Mouse (Mus musculus): Measurements from ENCODE around the gene Ngfr. TPM values are rescaled to one million over a fixed set of nuclear protein-coding genes. Genes with fewer than 3 reads are reported as not detected.

Gene Ngfr
- polyA plus RNA-seq, 1 experiment from 2014 or later, result 14.5 TPM

DNA sequence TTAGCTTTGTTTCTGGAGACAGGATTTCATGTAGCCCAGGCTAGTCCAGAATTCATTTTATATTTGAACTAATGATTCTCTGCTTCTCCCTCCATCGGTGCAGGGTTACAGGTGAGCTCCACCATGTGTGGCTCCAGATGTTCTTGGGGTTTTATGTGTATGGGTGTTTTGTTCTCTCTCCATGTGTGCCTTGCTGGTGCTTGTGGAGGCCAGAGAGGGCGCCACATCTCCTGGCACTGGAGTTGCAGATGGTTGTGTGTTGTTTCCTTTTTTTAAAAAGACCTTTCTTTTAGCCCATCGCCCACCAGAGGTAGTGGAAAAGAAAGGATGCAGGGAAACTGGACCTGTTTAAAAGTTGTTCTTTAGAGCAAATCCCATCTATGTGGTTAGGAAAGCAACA, 59.3 kb downstream of the Ngfr start:
- no peak overlapping the region for H3K9ac ChIP-seq
- H3K4me3 ChIP-seq (replicated peaks), result no peak overlapping the region
- no peak overlapping the region for H3K27ac ChIP-seq
- no peaks in the 10 kb centered on the region for H3K9me3 ChIP-seq
- H3K4me1 ChIP-seq (replicated peaks), result no peaks in the 10 kb centered on the region
- no peaks in the 10 kb centered on the region for H3K36me3 ChIP-seq
- peaks cover under 1% of the 10 kb centered on the region; the same call in 1 of the 2 replicates for H3K27me3 ChIP-seq (replicated peaks)
- WGBS, result 87% methylated on average over 3 of the region's 3 CpGs
- no peak for ATAC-seq
- H3K4me2 ChIP-seq (replicated peaks), result no peak overlapping the region

GRCm38 (mm10) chr11:95527307-95527706, 60.2 kb downstream of the Ngfr start:
- Histone ChIP-seq H3K9ac (no peak overlapping the region), H3K9me3 (no peaks in the 10 kb centered on the region), H3K27me3 (replicated peaks) (no peaks in the 10 kb centered on the region), H3K27ac (no peak overlapping the region), H3K4me3 (replicated peaks) (no peak overlapping the region), H3K4me1 (replicated peaks) (no peaks in the 10 kb centered on the region), H3K36me3 (no peaks in the 10 kb centered on the region), H3K4me2 (replicated peaks) (no peak overlapping the region)
- ATAC-seq, result no peak
- 82% methylated on average over 8 of the region's 8 CpGs for WGBS

DNA sequence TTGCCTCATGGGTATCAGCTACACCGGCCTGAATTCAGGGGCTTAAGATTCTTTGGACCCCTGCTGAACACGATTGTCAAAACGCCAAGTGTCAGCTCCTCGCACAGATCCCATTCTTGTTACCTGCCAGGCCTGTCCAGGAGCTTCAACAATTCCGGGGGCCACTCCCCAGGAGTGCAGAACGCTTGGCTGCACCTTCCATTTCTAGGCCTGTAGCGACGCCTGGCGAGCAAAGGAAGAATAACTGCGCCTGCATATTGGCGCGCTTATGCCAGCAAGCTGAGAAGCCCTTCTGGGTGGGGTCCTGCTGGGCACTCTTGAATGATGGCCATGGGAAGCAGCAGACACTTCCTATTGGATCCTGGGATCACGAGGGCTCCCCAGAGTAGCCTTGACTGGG, 66.0 kb downstream of the Ngfr start:
- no peaks in the 10 kb centered on the region for H3K9me3 ChIP-seq
- H3K9ac ChIP-seq, result peak overlapping the region; percentile 27; the same call in 1 of the 2 replicates
- peak; percentile 68 for ATAC-seq
- peak overlapping the region; percentile 54 for H3K4me2 ChIP-seq (replicated peaks)
- WGBS, result 2% methylated on average over 13 of the region's 13 CpGs
- H3K27ac ChIP-seq, result no peak overlapping the region
- peak overlapping the region; percentile 23; the same call in 1 of the 2 replicates for H3K4me3 ChIP-seq (replicated peaks)
- no peaks in the 10 kb centered on the region for H3K36me3 ChIP-seq
- H3K4me1 ChIP-seq (replicated peaks), result peaks cover 2% of the 10 kb centered on the region; the same call in 1 of the 2 replicates
- H3K27me3 ChIP-seq (replicated peaks), result peaks cover 7% of the 10 kb centered on the region; the same call in 1 of the 2 replicates

- Histone ChIP-seq H3K9ac (no peak overlapping the region), H3K4me2 (replicated peaks) (peak overlapping the region; percentile 54), H3K9me3 (no peaks in the 10 kb centered on the region), H3K4me1 (replicated peaks) (peaks cover 2% of the 10 kb centered on the region; the same call in 1 of the 2 replicates), H3K27ac (no peak overlapping the region), H3K27me3 (replicated peaks) (peaks cover 15% of the 10 kb centered on the region), H3K36me3 (no peaks in the 10 kb centered on the region), H3K4me3 (replicated peaks) (peak overlapping the region; percentile 25)
- 4% methylated on average over 27 of the region's 27 CpGs for WGBS
- peak; percentile 81 for ATAC-seq
These were observed 67.0 kb downstream of the Ngfr start for GRCm38 (mm10) chr11:95520456-95521072.

DNA sequence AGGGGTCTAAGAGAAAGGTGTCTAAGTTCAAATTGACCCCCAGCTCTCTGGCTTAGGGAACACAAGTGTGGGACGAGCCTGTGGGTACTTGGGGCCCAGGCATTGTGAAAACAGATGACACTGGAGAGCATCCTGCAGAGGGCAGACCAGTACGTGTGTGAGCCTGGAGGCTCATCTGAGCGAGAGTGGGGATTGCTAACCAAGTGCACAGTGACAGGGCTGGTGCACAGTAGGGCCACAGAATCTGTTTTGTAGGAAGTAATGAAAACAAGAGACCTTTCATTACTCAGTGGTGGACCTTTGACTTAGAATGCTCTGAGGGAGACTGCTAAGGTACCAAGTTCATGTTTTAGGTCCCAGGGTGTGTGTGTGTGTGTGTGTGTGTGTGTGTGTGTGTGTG, 67.5 kb downstream of the Ngfr start:
- 60% methylated on average over 3 of the region's 3 CpGs for WGBS
- ATAC-seq, result no peak

DNA sequence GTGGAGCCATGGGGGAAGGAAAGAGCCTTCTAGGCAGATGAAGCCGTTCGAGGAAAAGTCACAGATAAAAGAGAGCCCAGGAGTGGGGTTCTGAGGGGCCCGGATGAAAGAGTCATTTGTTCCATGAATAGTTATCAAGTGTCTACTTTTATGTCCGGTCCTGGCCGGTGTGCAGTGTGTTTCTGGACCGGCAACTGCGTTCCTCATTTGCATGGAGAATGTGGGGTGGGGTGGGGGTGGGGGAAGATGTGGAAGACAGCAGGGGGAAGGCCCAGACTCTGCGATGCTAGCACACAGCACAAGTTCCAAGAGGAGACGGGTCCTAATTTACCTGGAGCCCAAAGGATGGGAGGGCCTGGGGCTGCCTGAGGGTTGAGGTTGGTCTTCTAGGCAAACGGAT, 68.2 kb downstream of the Ngfr start:
- H3K4me3 ChIP-seq (replicated peaks), result no peak overlapping the region

More for the DNA sequence above, 67.5 kb downstream of the Ngfr start:
- Histone ChIP-seq H3K4me3 (replicated peaks) (no peak overlapping the region), H3K9me3 (no peaks in the 10 kb centered on the region), H3K36me3 (no peaks in the 10 kb centered on the region), H3K27ac (no peak overlapping the region), H3K27me3 (replicated peaks) (peaks cover 21% of the 10 kb centered on the region), H3K4me1 (replicated peaks) (peaks cover 3% of the 10 kb centered on the region; the same call in 1 of the 2 replicates), H3K4me2 (replicated peaks) (no peak overlapping the region), H3K9ac (no peak overlapping the region)

More for the DNA sequence above, 68.2 kb downstream of the Ngfr start:
- no peak for ATAC-seq
- Histone ChIP-seq H3K4me2 (replicated peaks) (no peak overlapping the region), H3K27me3 (replicated peaks) (peaks cover 26% of the 10 kb centered on the region), H3K27ac (no peak overlapping the region), H3K9ac (no peak overlapping the region), H3K36me3 (no peaks in the 10 kb centered on the region), H3K9me3 (no peaks in the 10 kb centered on the region), H3K4me1 (replicated peaks) (peaks cover 10% of the 10 kb centered on the region)
- WGBS, result 73% methylated on average over 10 of the region's 10 CpGs

Other genes starting within 250 kb of the Ngfr start
- gene Slc35b1, start 203.0 kb downstream of the Ngfr start, polyA plus RNA-seq (2015; fragmentation: Nextera tagmentation; extraction: Ambion mirVana), result 103 and 108 TPM in 2 replicates
- 127 and 130 TPM in 2 replicates for gene Spop, start 173.7 kb downstream of the Ngfr start, polyA plus RNA-seq (2015; fragmentation: Nextera tagmentation; extraction: Ambion mirVana)
- 0.46 and 0.58 TPM in 2 replicates for gene Nxph3, start 73.2 kb downstream of the Ngfr start, polyA plus RNA-seq (2015; fragmentation: Nextera tagmentation; extraction: Ambion mirVana)
- 305 and 328 TPM in 2 replicates for gene Phb, start 79.2 kb upstream of the Ngfr start, polyA plus RNA-seq (2015; fragmentation: Nextera tagmentation; extraction: Ambion mirVana)
- gene Zfp652, start 124.9 kb upstream of the Ngfr start, polyA plus RNA-seq (2015; fragmentation: Nextera tagmentation; extraction: Ambion mirVana), result 18.0 and 18.4 TPM in 2 replicates
- gene B130006D01Rik, start 135.9 kb upstream of the Ngfr start, polyA plus RNA-seq (2015; fragmentation: Nextera tagmentation; extraction: Ambion mirVana), result 0.77 and 0.96 TPM in 2 replicates
- 0.55 and 0.56 TPM in 2 replicates for gene Phospho1, start 236.8 kb upstream of the Ngfr start, polyA plus RNA-seq (2015; fragmentation: Nextera tagmentation; extraction: Ambion mirVana)
- 20.3 and 21.7 TPM in 2 replicates for gene Gngt2, start 249.5 kb upstream of the Ngfr start, polyA plus RNA-seq (2015; fragmentation: Nextera tagmentation; extraction: Ambion mirVana)

Data from intestine, embryonic 15.5 days (tissue).